Mouse (Mus musculus) hindlimb bud, embryonic 11.5 days (tissue): Measurements from ENCODE around the gene Cdt1.
"Not testable (repeated sequence)": the region's sequence is repeated elsewhere in the genome, so short reads cannot be mapped to it uniquely, and the experiment has no call there.

Experiments used
- DNase-seq: peaks from one replicate; pipeline ENCODE4 v3.0.0-alpha.2; 2012; ENCODE audit warnings: low read depth, low spot score; ENCODE audit errors: extremely low spot score

The Cdt1 gene

GRCm38 (mm10) chr8:122573176-122573575, 5.4 kb downstream of the Cdt1 start:
- DNase-seq: not testable (repeated sequence)

- DNase-seq: no peak
Measured at GRCm38 (mm10) chr8:122573577-122573976, 5.8 kb downstream of the Cdt1 start.

GRCm38 (mm10) chr8:122574264-122574663, 6.4 kb downstream of the Cdt1 start:
- no peak for DNase-seq

GRCm38 (mm10) chr8:122574667-122575251, 6.9 kb downstream of the Cdt1 start:
- DNase-seq: no peak

GRCm38 (mm10) chr8:122575286-122575685, 7.5 kb downstream of the Cdt1 start:
- no peak for DNase-seq

- no peak for DNase-seq
Measured at GRCm38 (mm10) chr8:122575735-122576647, 8.2 kb downstream of the Cdt1 start.

- peak; percentile 69 for DNase-seq
Measured at GRCm38 (mm10) chr8:122576648-122577022, 8.8 kb downstream of the Cdt1 start, which contains the start of gene Aprt. Gene Aprt (minus strand): TSS chr8:122576909.

- no peak for DNase-seq
Measured at GRCm38 (mm10) chr8:122577116-122577515, 9.3 kb downstream of the Cdt1 start.

- no peak for DNase-seq
Measured at GRCm38 (mm10) chr8:122579196-122579595, 11.4 kb downstream of the Cdt1 start.

GRCm38 (mm10) chr8:122580926-122581325, 13.1 kb downstream of the Cdt1 start:
- no peak for DNase-seq

- DNase-seq: no peak
Measured at GRCm38 (mm10) chr8:122584981-122585380, 17.2 kb downstream of the Cdt1 start.

GRCm38 (mm10) chr8:122585411-122585891, 17.6 kb downstream of the Cdt1 start:
- no peak for DNase-seq

GRCm38 (mm10) chr8:122586171-122586570, 18.4 kb downstream of the Cdt1 start:
- DNase-seq: no peak

- no peak for DNase-seq
Measured at GRCm38 (mm10) chr8:122586749-122587148, 18.9 kb downstream of the Cdt1 start.

GRCm38 (mm10) chr8:122593240-122593639, 25.4 kb downstream of the Cdt1 start:
- no peak for DNase-seq

- DNase-seq: no peak
Measured at GRCm38 (mm10) chr8:122593783-122594507, 26.1 kb downstream of the Cdt1 start.

GRCm38 (mm10) chr8:122596031-122596430, 28.2 kb downstream of the Cdt1 start:
- no peak for DNase-seq

- no peak for DNase-seq
Measured at GRCm38 (mm10) chr8:122600666-122601065, 32.9 kb downstream of the Cdt1 start.

GRCm38 (mm10) chr8:122604640-122605039, 36.8 kb downstream of the Cdt1 start:
- DNase-seq: no peak

- DNase-seq: no peak
Measured at GRCm38 (mm10) chr8:122605367-122605766, 37.6 kb downstream of the Cdt1 start.

GRCm38 (mm10) chr8:122606810-122607209, 39.0 kb downstream of the Cdt1 start:
- DNase-seq: no peak
